Mouse (Mus musculus): ENCODE results near the gene Ogdh.

DNA sequence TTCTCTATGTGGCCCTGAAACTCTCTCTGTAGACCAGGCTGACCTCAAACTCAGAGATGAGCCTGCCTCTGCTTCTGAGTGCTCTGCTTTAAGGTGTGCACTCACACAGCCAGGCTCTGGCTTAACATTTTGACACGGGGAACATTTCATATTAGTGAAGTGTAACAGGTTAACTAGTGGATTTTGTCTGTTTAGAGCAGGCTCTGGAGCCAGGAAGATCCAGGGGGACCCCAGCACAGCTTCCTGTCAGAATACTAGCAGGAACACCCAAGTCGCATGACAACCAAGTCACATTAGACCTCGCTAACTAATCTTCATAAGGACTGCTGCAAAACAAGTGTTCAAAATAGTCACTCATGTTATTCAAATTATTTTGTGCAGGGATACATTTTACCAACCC is 550 bp upstream of the Ogdh start:
- TF ChIP-seq CTCF (IDR thresholded peaks at IDR 0.05; ENCODE audit: low read depth) (no peak), EP300 (IDR thresholded peaks at IDR 0.05; ENCODE audit: low read depth) (no peak)
